In the genomic region with DNA sequence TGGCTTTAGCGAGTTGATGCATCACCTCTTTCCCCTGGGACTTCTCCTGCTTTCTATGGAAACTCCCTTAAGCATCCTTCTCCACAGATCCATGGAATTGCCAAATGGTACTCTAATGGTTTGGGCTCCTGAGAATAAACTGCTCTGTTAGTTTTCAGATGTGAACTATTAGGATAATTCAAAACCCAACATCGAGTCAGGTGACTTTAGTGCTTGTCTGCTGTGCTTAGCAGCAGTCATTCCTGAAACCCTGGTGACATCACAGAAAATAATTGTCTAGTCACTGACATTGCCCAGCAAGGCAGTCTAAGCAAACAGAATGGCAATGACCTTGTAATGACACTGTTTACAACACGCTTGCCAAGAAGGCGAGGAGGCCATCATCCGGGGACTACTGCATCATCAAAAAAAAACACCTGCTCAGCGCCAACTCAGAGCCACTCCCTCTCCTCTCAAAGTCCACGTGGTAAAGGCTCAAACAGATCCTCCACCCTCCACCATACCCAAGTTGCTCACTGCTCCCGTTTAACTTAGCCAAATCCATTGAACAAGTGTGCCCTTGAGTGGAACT, we compare ENCODE assay signal across 20 mouse cellular contexts. TPM values are rescaled to one million over a fixed set of nuclear protein-coding genes. Genes with fewer than 3 reads are reported as not detected.
DNase-seq lines count a peak whose midpoint lies in the region; ATAC-seq lines count a peak whose summit lies in the region.
"Had no signal": no experiment of that assay in that cellular context is flagged by ENCODE, and none has a peak within 500 bp of the region (broad histone marks: within the 10 kb centered on the region; RNA-seq: fewer than 3 reads in every experiment).

No protein-coding gene starts in this region.

- WGBS in liver, embryonic 16.5 days (ENCODE audit: insufficient replicate concordance): 32% methylated on average over 8 of the region's 8 CpGs

- no peaks in the 10 kb centered on the region for H3K27me3 ChIP-seq in liver, embryonic 16.5 days (ENCODE audit: control insufficient read depth, insufficient read depth, low read depth, low read length)
- H3K27me3 ChIP-seq: forebrain, embryonic 15.5 days; neural tube, embryonic 13.5 days had no signal

- 0 out of 2 replicates have a peak overlapping the region, but pooled peaks have one; percentile 1 for H3K9ac ChIP-seq in liver, embryonic 16.5 days (ENCODE audit: low read depth, low read length)
- H3K9ac ChIP-seq: forebrain, embryonic 15.5 days; neural tube, embryonic 13.5 days had no signal

- no peaks in the 10 kb centered on the region for H3K36me3 ChIP-seq in liver, embryonic 16.5 days (ENCODE audit: control insufficient read depth, insufficient read depth)
- H3K36me3 ChIP-seq: forebrain, embryonic 15.5 days; midbrain, embryonic 10.5 days; neural tube, embryonic 13.5 days had no signal

- intact Hi-C loops in left cerebral cortex, postnatal 14 days (cut with DNase I): no loop called here

- H3K4me3 ChIP-seq in liver, embryonic 16.5 days (ENCODE audit: low read depth, low read length): no peak overlapping the region; the same call in 1 of the 2 replicates
- H3K4me3 ChIP-seq: forebrain, embryonic 15.5 days; midbrain, embryonic 10.5 days; neural tube, embryonic 13.5 days had no signal

- ATAC-seq in CD4-positive, CD25-positive, alpha-beta regulatory T cell, adult 4 months: peak; percentile 57
- peak; percentile 77 for ATAC-seq in liver, embryonic 16.5 days (ENCODE audit: low read depth)
- ATAC-seq: forebrain, embryonic 15.5 days; hindbrain, postnatal 0 days had no signal

- peaks cover 23% of the 10 kb centered on the region for H3K4me1 ChIP-seq in liver, embryonic 16.5 days (ENCODE audit: control insufficient read depth, low read depth, low read length)
- H3K4me1 ChIP-seq: forebrain, embryonic 15.5 days; neural tube, embryonic 13.5 days had no signal

- DNase-seq in kidney, adult 11 months: peak; percentile 15
- DNase-seq in kidney, postnatal 10 days: no peak
- DNase-seq in induced T-regulatory cell, adult 2 months (ENCODE audit: low read depth): peak; percentile 75
- no peak for DNase-seq in frontal cortex, postnatal 25 days (ENCODE audit: low spot score in 2 of 2)
- no peak for DNase-seq in left cerebral cortex, postnatal 14 days (ENCODE audit: low spot score in 2 of 2)
- no peak for DNase-seq in layer of hippocampus, adult 9-11 months
- DNase-seq: adrenal gland, postnatal 36 days; cerebellum, adult 18-20 months; gastrocnemius, postnatal 36 days; heart, postnatal 10 days; lung, adult 2 months; thymus, postnatal 36 days had no signal

- peak overlapping the region; percentile 78 for H3K27ac ChIP-seq in liver, embryonic 16.5 days (ENCODE audit: low read length)
- H3K27ac ChIP-seq: forebrain, embryonic 15.5 days; hindbrain, postnatal 0 days; midbrain, embryonic 10.5 days; neural tube, embryonic 13.5 days had no signal

- peak overlapping the region; percentile 57 for H3K4me2 ChIP-seq in liver, embryonic 16.5 days (ENCODE audit: low read depth, low read length)
- H3K4me2 ChIP-seq: forebrain, embryonic 15.5 days; neural tube, embryonic 13.5 days had no signal

- H3K9me3 ChIP-seq in liver, embryonic 16.5 days (replicated peaks; ENCODE audit: control insufficient read depth, low read length): no peaks in the 10 kb centered on the region
- H3K9me3 ChIP-seq: forebrain, embryonic 15.5 days; midbrain, embryonic 10.5 days; neural tube, embryonic 13.5 days had no signal

RNA-seq across cellular contexts. Expression of a gene that starts 37.7 kb away (rescaled TPM):
- 10 to 100 TPM; 10.7 to 12.7 TPM for polyA plus RNA-seq in CD4-positive, CD25-positive, alpha-beta regulatory T cell, adult 4 months (2017; shearing (Covaris generic))
- polyA plus RNA-seq in liver, embryonic 16.5 days (2015; fragmentation: Nextera tagmentation; extraction: Ambion mirVana): 0.08 and 0.09 TPM in 2 replicates
- total RNA-seq in left cerebral cortex, postnatal 14 days (2021): not detected
- total RNA-seq: gastrocnemius, postnatal 36 days; heart, postnatal 10 days had no signal
- polyA plus RNA-seq: embryonic facial prominence, embryonic 11.5 days; midbrain, embryonic 10.5 days; stomach, embryonic 14.5 days had no signal

Comparison
In these comparisons a context has a peak if more than half of its experiments do, and no peak if none do; other contexts are left out.
1. DNase-seq: peak in kidney, adult 11 months (single experiment) and induced T-regulatory cell, adult 2 months (single experiment); none in kidney, postnatal 10 days (single experiment), frontal cortex, postnatal 25 days (0 of 2), left cerebral cortex, postnatal 14 days (0 of 2) and layer of hippocampus, adult 9-11 months (single experiment).
2. RNA of a gene that starts 37.7 kb away (polyA plus RNA-seq): 10.7 to 12.7 TPM in CD4-positive, CD25-positive, alpha-beta regulatory T cell, adult 4 months; 0.08 to 0.09 TPM in liver, embryonic 16.5 days; every median in the first group is over 10 times any median in the second.